Comparison of ENCODE assay signal across 10 mouse cellular contexts in genomic region chr10:81179451-81180342, GRCm38 (mm10). TPM values are rescaled to one million over a fixed set of nuclear protein-coding genes. Genes with fewer than 3 reads are reported as not detected.
A peak's percentile ranks its signal among the peaks of the same experiment; 100 is the strongest.
DNase-seq lines count a peak whose midpoint lies in the region; ATAC-seq lines count a peak whose summit lies in the region.
"Had no signal": no experiment of that assay in that cellular context is flagged by ENCODE, and none has a peak within 500 bp of the region (broad histone marks: within the 10 kb centered on the region; RNA-seq: fewer than 3 reads in every experiment).

No protein-coding gene starts in this region.

- WGBS in kidney, embryonic 14.5 days, result 92% methylated on average over 32 of the region's 32 CpGs
- WGBS in liver, embryonic 12.5 days (ENCODE audit: insufficient replicate concordance), result 88% methylated on average over 32 of the region's 32 CpGs

- DNase-seq in CD4-positive, CD25-positive, alpha-beta regulatory T cell, adult 2 months (ENCODE audit: low read depth, low spot score), result peak; percentile 50
- no peak for DNase-seq in kidney, postnatal 36 days
- DNase-seq in R1 (ENCODE audit: low read depth, low spot score), result peak; percentile 19
- no peak for DNase-seq in frontal cortex, postnatal 10 days (ENCODE audit: low spot score in 2 of 2)
- DNase-seq in spleen, postnatal 14 days (ENCODE audit: low spot score in 2 of 2), result no peak
- DNase-seq: cerebellum, adult 18-20 months had no signal

- no peaks in the 10 kb centered on the region for H3K9me3 ChIP-seq in kidney, embryonic 14.5 days (ENCODE audit: control insufficient read depth, low read length)
- no peaks in the 10 kb centered on the region for H3K9me3 ChIP-seq in liver, embryonic 12.5 days (replicated peaks)

- H3K27me3 ChIP-seq in kidney, embryonic 14.5 days (ENCODE audit: control insufficient read depth, insufficient read depth, low read length), result no peaks in the 10 kb centered on the region
- no peaks in the 10 kb centered on the region for H3K27me3 ChIP-seq in liver, embryonic 12.5 days (replicated peaks)

- ATAC-seq in CD4-positive, CD25-positive, alpha-beta regulatory T cell, adult 4 months, result no peak
- no peak for ATAC-seq in kidney, embryonic 14.5 days (ENCODE audit: low FRiP score, low TSS enrichment)
- no peak for ATAC-seq in liver, embryonic 12.5 days
- ATAC-seq: inflammation-experienced regulatory T-cells, adult 6 months had no signal

- H3K4me2 ChIP-seq in kidney, embryonic 14.5 days (replicated peaks; ENCODE audit: low read depth, low read length), result no peak overlapping the region
- H3K4me2 ChIP-seq in liver, embryonic 12.5 days, result peak overlapping the region; percentile 18

- H3K4me1 ChIP-seq in kidney, embryonic 14.5 days (ENCODE audit: control insufficient read depth, insufficient read depth, low read length), result peaks cover 31% of the 10 kb centered on the region; the same call in 1 of the 2 replicates
- H3K4me1 ChIP-seq in liver, embryonic 12.5 days, result peaks cover 81% of the 10 kb centered on the region

- H3K9ac ChIP-seq in kidney, embryonic 14.5 days (ENCODE audit: low read depth, low read length), result 0 out of 2 replicates have a peak overlapping the region, but pooled peaks have one; percentile 18
- H3K9ac ChIP-seq in liver, embryonic 12.5 days, result peak overlapping the region; percentile 93; the same call in 1 of the 2 replicates

- H3K4me3 ChIP-seq in kidney, embryonic 14.5 days (ENCODE audit: low read length), result no peak overlapping the region
- H3K4me3 ChIP-seq in liver, embryonic 12.5 days, result no peak overlapping the region

- peak overlapping the region; percentile 8; the same call in 1 of the 2 replicates for H3K27ac ChIP-seq in kidney, embryonic 14.5 days (ENCODE audit: low read depth, low read length)
- peak overlapping the region; percentile 91; the same call in 1 of the 2 replicates for H3K27ac ChIP-seq in liver, embryonic 12.5 days

- H3K36me3 ChIP-seq in kidney, embryonic 14.5 days (ENCODE audit: control insufficient read depth, insufficient read depth, low read length), result peaks cover 55% of the 10 kb centered on the region
- H3K36me3 ChIP-seq in liver, embryonic 12.5 days, result peaks cover 63% of the 10 kb centered on the region

RNA-seq across cellular contexts. Expression of gene Dapk3, which starts 3.1 kb away (rescaled TPM):
- 1 to 10 TPM; 1.3 to 2.6 TPM for polyA plus RNA-seq in CD4-positive, CD25-positive, alpha-beta regulatory T cell, adult 4 months (2017; shearing (Covaris generic))
- polyA plus RNA-seq in kidney, embryonic 14.5 days (2014; fragmentation: Nextera tagmentation; extraction: Ambion mirVana), result 45.7 and 58.0 TPM in 2 replicates
- 41.7 TPM in 2 replicates for polyA plus RNA-seq in liver, embryonic 12.5 days (2016; fragmentation: Nextera tagmentation; extraction: Ambion mirVana)

RNA-seq across cellular contexts. Expression of gene Eef2, which starts 3.3 kb away (rescaled TPM):
- 1,000 to 10,000 TPM in 1 of 2 experiments, 100 to 1,000 TPM in 1; 934 to 1,665 TPM for polyA plus RNA-seq in CD4-positive, CD25-positive, alpha-beta regulatory T cell, adult 4 months (2017; shearing (Covaris generic))
- polyA plus RNA-seq in kidney, embryonic 14.5 days (2014; fragmentation: Nextera tagmentation; extraction: Ambion mirVana), result 465 and 473 TPM in 2 replicates
- 440 and 450 TPM in 2 replicates for polyA plus RNA-seq in liver, embryonic 12.5 days (2016; fragmentation: Nextera tagmentation; extraction: Ambion mirVana)

RNA-seq across cellular contexts. Expression of gene 4930442H23Rik, which starts 4.0 kb away (rescaled TPM):
- polyA plus RNA-seq in CD4-positive, CD25-positive, alpha-beta regulatory T cell, adult 4 months (2017; shearing (Covaris generic)), result not detected
- polyA plus RNA-seq in kidney, embryonic 14.5 days (2014; fragmentation: Nextera tagmentation; extraction: Ambion mirVana), result not detected in 2 replicates
- not detected in 2 replicates for polyA plus RNA-seq in liver, embryonic 12.5 days (2016; fragmentation: Nextera tagmentation; extraction: Ambion mirVana)
- polyA plus RNA-seq: inflammation-experienced regulatory T-cells, adult 6 months had no signal

RNA-seq across cellular contexts. Expression of gene Pias4, which starts 12.0 kb away (rescaled TPM):
- 10 to 100 TPM; 17.1 to 20.0 TPM for polyA plus RNA-seq in CD4-positive, CD25-positive, alpha-beta regulatory T cell, adult 4 months (2017; shearing (Covaris generic))
- 45.3 and 48.4 TPM in 2 replicates for polyA plus RNA-seq in kidney, embryonic 14.5 days (2014; fragmentation: Nextera tagmentation; extraction: Ambion mirVana)
- 28.9 and 29.7 TPM in 2 replicates for polyA plus RNA-seq in liver, embryonic 12.5 days (2016; fragmentation: Nextera tagmentation; extraction: Ambion mirVana)

RNA-seq across cellular contexts. Expression of gene Nmrk2, which starts 22.2 kb away (rescaled TPM):
- polyA plus RNA-seq in CD4-positive, CD25-positive, alpha-beta regulatory T cell, adult 4 months (2017; shearing (Covaris generic)), result under 1 TPM; 0.31 to 0.44 TPM
- polyA plus RNA-seq in kidney, embryonic 14.5 days (2014; fragmentation: Nextera tagmentation; extraction: Ambion mirVana), result not detected in 2 replicates
- not detected in 2 replicates for polyA plus RNA-seq in liver, embryonic 12.5 days (2016; fragmentation: Nextera tagmentation; extraction: Ambion mirVana)

Comparison
In these comparisons a context has a peak if more than half of its experiments do, and no peak if none do; other contexts are left out.
1. DNase-seq: peak in CD4-positive, CD25-positive, alpha-beta regulatory T cell, adult 2 months (single experiment) and R1 (single experiment); none in kidney, postnatal 36 days (0 of 2), frontal cortex, postnatal 10 days (0 of 2) and spleen, postnatal 14 days (0 of 2).
2. RNA of gene Dapk3, which starts 3.1 kb away (polyA plus RNA-seq): 45.7 to 58.0 TPM in kidney, embryonic 14.5 days and 41.7 TPM in liver, embryonic 12.5 days; 1.3 to 2.6 TPM in CD4-positive, CD25-positive, alpha-beta regulatory T cell, adult 4 months; every median in the first group is over 10 times any median in the second.